8 mouse cellular contexts compared by ENCODE assay signal in the genomic region with DNA sequence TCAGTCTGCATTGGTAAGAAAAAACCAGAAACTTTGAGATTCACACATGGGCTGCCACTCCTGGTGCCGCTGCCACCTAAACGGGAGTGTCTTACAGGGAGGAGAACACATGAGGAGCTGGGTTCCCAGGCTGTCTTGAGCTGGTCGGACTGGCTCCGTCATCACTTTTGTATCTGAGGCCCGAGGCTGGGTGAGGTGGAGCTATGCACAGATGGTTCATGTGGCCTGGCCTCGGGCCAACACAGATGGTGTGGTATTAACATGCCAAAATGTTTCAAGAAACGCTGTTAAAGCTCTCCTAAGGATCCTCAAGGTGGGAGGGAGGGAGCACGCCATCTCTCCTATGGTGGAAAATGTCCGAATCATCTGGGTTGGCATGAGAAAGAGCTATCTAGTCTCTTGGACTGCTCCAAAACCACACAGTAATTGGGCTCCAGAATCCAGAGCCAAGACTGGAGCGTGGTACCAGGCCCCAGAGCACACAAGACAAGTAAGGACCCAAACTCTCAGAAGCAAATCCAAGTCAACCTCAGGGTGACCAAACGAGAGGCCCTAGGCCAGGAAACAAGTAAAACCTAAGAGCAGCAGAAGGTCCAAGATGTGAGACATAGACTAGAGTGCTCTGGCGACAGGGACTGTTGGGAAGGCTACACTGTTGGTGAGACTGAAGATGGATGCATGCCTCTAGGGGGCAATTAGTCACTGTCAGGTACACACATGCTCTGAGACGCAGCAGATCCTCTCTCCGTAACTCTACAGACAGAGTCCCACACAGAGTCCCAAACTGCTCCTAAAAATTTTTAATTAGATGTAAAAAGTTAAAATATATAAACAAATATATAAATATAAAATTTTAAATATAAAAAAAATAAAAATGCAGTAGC. TPM values are rescaled to one million over a fixed set of nuclear protein-coding genes. Genes with fewer than 3 reads are reported as not detected.
DNase-seq lines count a peak whose midpoint lies in the region; ATAC-seq and TF ChIP-seq lines count a peak whose summit lies in the region.
"Had no signal": no experiment of that assay in that cellular context is flagged by ENCODE, and none has a peak within 500 bp of the region (broad histone marks: within the 10 kb centered on the region; RNA-seq: fewer than 3 reads in every experiment).

No protein-coding gene starts in this region.

- H3K36me3 ChIP-seq in midbrain, embryonic 11.5 days (ENCODE audit: control insufficient read depth, insufficient read depth, low read length): no peaks in the 10 kb centered on the region
- H3K36me3 ChIP-seq in midbrain, embryonic 13.5 days: no peaks in the 10 kb centered on the region
- no peaks in the 10 kb centered on the region for H3K36me3 ChIP-seq in forebrain, embryonic 15.5 days
- H3K36me3 ChIP-seq in stomach, embryonic 14.5 days (ENCODE audit: control insufficient read depth, insufficient read depth, low read length): no peaks in the 10 kb centered on the region
- H3K36me3 ChIP-seq: liver, embryonic 13.5 days had no signal

- peak; percentile 85 for DNase-seq in midbrain, embryonic 11.5 days (ENCODE audit: low spot score, missing footprints)
- DNase-seq in cerebellum, adult 2 months: peak; percentile 94 to 95
- DNase-seq in layer of hippocampus, postnatal 14 days (ENCODE audit: low spot score in 2 of 2): peak; percentile 39 to 42
- no peak for DNase-seq in natural killer cell, adult 2 months (ENCODE audit: low spot score in 2 of 2)
- DNase-seq: liver, embryonic 13.5 days had no signal

- no peak for ATAC-seq in midbrain, embryonic 11.5 days (ENCODE audit: low FRiP score)
- ATAC-seq in midbrain, embryonic 13.5 days: no peak
- ATAC-seq in forebrain, embryonic 15.5 days (replicated peaks): peak; percentile 80
- ATAC-seq in stomach, embryonic 14.5 days (ENCODE audit: insufficient number of reproducible peaks, insufficient read depth, low FRiP score, low read depth): peak; percentile 67; the same call in 1 of the 2 replicates

- WGBS in midbrain, embryonic 11.5 days: 85% methylated on average over 14 of the region's 14 CpGs
- 78% methylated on average over 14 of the region's 14 CpGs for WGBS in midbrain, embryonic 13.5 days
- 15% methylated on average over 14 of the region's 14 CpGs for whole genome bisulfite sequencing in cerebellum, adult 2 months
- 55% methylated on average over 14 of the region's 14 CpGs for WGBS in forebrain, embryonic 15.5 days
- WGBS in stomach, embryonic 14.5 days: 50% methylated on average over 14 of the region's 14 CpGs

- H3K4me1 ChIP-seq in midbrain, embryonic 11.5 days (ENCODE audit: control insufficient read depth, insufficient read depth, low read length): no peaks in the 10 kb centered on the region
- H3K4me1 ChIP-seq in midbrain, embryonic 13.5 days (replicated peaks): no peaks in the 10 kb centered on the region
- H3K4me1 ChIP-seq in cerebellum, adult 2 months (ENCODE audit: control insufficient read depth, insufficient read depth, low read length): peaks cover 16% of the 10 kb centered on the region
- H3K4me1 ChIP-seq in forebrain, embryonic 15.5 days: peaks cover 9% of the 10 kb centered on the region
- H3K4me1 ChIP-seq in stomach, embryonic 14.5 days (ENCODE audit: control insufficient read depth, insufficient read depth, low read length): peaks cover 8% of the 10 kb centered on the region
- H3K4me1 ChIP-seq: liver, embryonic 13.5 days had no signal

- H3K4me2 ChIP-seq in midbrain, embryonic 11.5 days: no peak overlapping the region
- no peak overlapping the region for H3K4me2 ChIP-seq in midbrain, embryonic 13.5 days (replicated peaks)
- H3K4me2 ChIP-seq in forebrain, embryonic 15.5 days (replicated peaks): no peak overlapping the region
- no peak overlapping the region for H3K4me2 ChIP-seq in stomach, embryonic 14.5 days (replicated peaks; ENCODE audit: low read depth, low read length)
- H3K4me2 ChIP-seq: liver, embryonic 13.5 days had no signal

- H3K27me3 ChIP-seq in midbrain, embryonic 11.5 days (ENCODE audit: control insufficient read depth, insufficient read depth, low read length): no peaks in the 10 kb centered on the region
- H3K27me3 ChIP-seq in midbrain, embryonic 13.5 days: no peaks in the 10 kb centered on the region
- no peaks in the 10 kb centered on the region for H3K27me3 ChIP-seq in cerebellum, adult 2 months (ENCODE audit: control insufficient read depth, insufficient read depth, low read length)
- H3K27me3 ChIP-seq in forebrain, embryonic 15.5 days: no peaks in the 10 kb centered on the region
- no peaks in the 10 kb centered on the region for H3K27me3 ChIP-seq in stomach, embryonic 14.5 days (ENCODE audit: control insufficient read depth, insufficient read depth, low read length)
- H3K27me3 ChIP-seq: liver, embryonic 13.5 days had no signal

- no peak overlapping the region for H3K4me3 ChIP-seq in midbrain, embryonic 11.5 days (ENCODE audit: low read depth, low read length)
- no peak overlapping the region for H3K4me3 ChIP-seq in midbrain, embryonic 13.5 days (replicated peaks)
- H3K4me3 ChIP-seq in cerebellum, adult 2 months (replicated peaks; ENCODE audit: insufficient read depth, low read depth, low read length): no peak overlapping the region
- no peak overlapping the region for H3K4me3 ChIP-seq in forebrain, embryonic 15.5 days
- H3K4me3 ChIP-seq in stomach, embryonic 14.5 days (ENCODE audit: low read depth, low read length): no peak overlapping the region
- H3K4me3 ChIP-seq: liver, embryonic 13.5 days had no signal

- H3K27ac ChIP-seq in midbrain, embryonic 11.5 days (ENCODE audit: low read depth, low read length): no peak overlapping the region
- no peak overlapping the region for H3K27ac ChIP-seq in midbrain, embryonic 13.5 days
- H3K27ac ChIP-seq in cerebellum, adult 2 months (ENCODE audit: insufficient read depth, low read length): peak overlapping the region; percentile 32; the same call in 1 of the 2 replicates
- no peak overlapping the region for H3K27ac ChIP-seq in forebrain, embryonic 15.5 days (replicated peaks)
- no peak overlapping the region for H3K27ac ChIP-seq in stomach, embryonic 14.5 days (ENCODE audit: low read length)
- H3K27ac ChIP-seq: liver, embryonic 13.5 days had no signal

- no peak for TF ChIP-seq POLR2A in cerebellum, adult 2 months (IDR thresholded peaks at IDR 0.05; ENCODE audit: borderline replicate concordance, insufficient read depth, low read length)

- H3K9ac ChIP-seq in midbrain, embryonic 11.5 days (ENCODE audit: low read length): no peak overlapping the region
- no peak overlapping the region for H3K9ac ChIP-seq in midbrain, embryonic 13.5 days (replicated peaks)
- no peak overlapping the region for H3K9ac ChIP-seq in forebrain, embryonic 15.5 days (replicated peaks)
- H3K9ac ChIP-seq in stomach, embryonic 14.5 days (replicated peaks; ENCODE audit: low read depth, low read length): no peak overlapping the region
- H3K9ac ChIP-seq: liver, embryonic 13.5 days had no signal

- no peaks in the 10 kb centered on the region for H3K9me3 ChIP-seq in midbrain, embryonic 11.5 days (ENCODE audit: control insufficient read depth, low read length)
- no peaks in the 10 kb centered on the region for H3K9me3 ChIP-seq in midbrain, embryonic 13.5 days
- H3K9me3 ChIP-seq in forebrain, embryonic 15.5 days: no peaks in the 10 kb centered on the region
- no peaks in the 10 kb centered on the region for H3K9me3 ChIP-seq in stomach, embryonic 14.5 days (ENCODE audit: control insufficient read depth, low read depth, low read length)
- H3K9me3 ChIP-seq: liver, embryonic 13.5 days had no signal

- 0 out of 2 replicates have a peak, but pooled peaks have one; percentile 0 for TF ChIP-seq CTCF in cerebellum, adult 2 months (IDR thresholded peaks at IDR 0.05; ENCODE audit: borderline replicate concordance, insufficient read depth, low read depth, low read length)

RNA-seq across cellular contexts. Expression of gene Utp6, which starts 53.3 kb away (rescaled TPM):
- 89.0 and 98.6 TPM in 2 replicates for polyA plus RNA-seq in midbrain, embryonic 11.5 days (2014; fragmentation: Nextera tagmentation; extraction: Ambion mirVana)
- 49.9 and 54.8 TPM in 2 replicates for polyA plus RNA-seq in midbrain, embryonic 13.5 days (2015; fragmentation: Nextera tagmentation; extraction: Ambion mirVana)
- polyA plus RNA-seq in cerebellum, adult 2 months (2012; rRNA removed): 26.1 and 28.3 TPM in 2 replicates
- 51.6 and 55.8 TPM in 2 replicates for polyA plus RNA-seq in forebrain, embryonic 15.5 days (2015; fragmentation: Nextera tagmentation; extraction: Ambion mirVana)
- 10 to 100 TPM; 35.9 to 36.3 TPM for total RNA-seq in layer of hippocampus, postnatal 14 days (2021)
- 56.6 and 56.8 TPM in 2 replicates for polyA plus RNA-seq in stomach, embryonic 14.5 days (2014; fragmentation: Nextera tagmentation; extraction: Ambion mirVana)

Comparison
In these comparisons a context has a peak if more than half of its experiments do, and no peak if none do; other contexts are left out.
1. ATAC-seq: peak in forebrain, embryonic 15.5 days (single experiment) and stomach, embryonic 14.5 days (single experiment); none in midbrain, embryonic 11.5 days (single experiment) and midbrain, embryonic 13.5 days (single experiment).
2. DNase-seq: peak in midbrain, embryonic 11.5 days (single experiment), cerebellum, adult 2 months (2 of 2) and layer of hippocampus, postnatal 14 days (2 of 2); none in natural killer cell, adult 2 months (0 of 2).